Mouse (Mus musculus): ENCODE measurements at regions not wholly inside any gene's neighbourhood (a gene's known extent, or its start where the extent isn't known, plus 50 kb on each side); places are given as distances from the start of the nearest gene placed in this dataset.
"Not testable (repeated sequence)": the region's sequence is repeated elsewhere in the genome, so short reads cannot be mapped to it uniquely, and the experiment has no call there.

- intact Hi-C loops (cut with DNase I) = no loop called here
- DNase-seq (ENCODE audit: low spot score in 2 of 2) = no peak
Observed at GRCm38 (mm10) chr12:56081406-56081805, 245.3 kb downstream of the Brms1l start.

- intact Hi-C loops (cut with DNase I) = no loop called here
Observed at GRCm38 (mm10) chr12:56064183-56064582, 228.1 kb downstream of the Brms1l start.

GRCm38 (mm10) chr12:56058876-56059275 is 222.8 kb downstream of the Brms1l start:
- DNase-seq (ENCODE audit: low spot score in 2 of 2) = no peak
- intact Hi-C loops (cut with DNase I) = loop anchor here (1.0 to 5.0 kb wide), 4 partner anchors 346 to 578 kb away; no protein-coding TSS in a partner anchor

More at GRCm38 (mm10) chr12:56064183-56064582, 228.1 kb downstream of the Brms1l start:
- no peak for DNase-seq (ENCODE audit: low spot score in 2 of 2)

GRCm38 (mm10) chr12:56058463-56058862 is 222.3 kb downstream of the Brms1l start:
- DNase-seq (ENCODE audit: low spot score in 2 of 2) = peak; percentile 76 to 84
- intact Hi-C loops (cut with DNase I) = loop anchor here (2.0 to 5.0 kb wide), 3 partner anchors 346 to 579 kb away; no protein-coding TSS in a partner anchor

GRCm38 (mm10) chr12:56055382-56055781 is 219.3 kb downstream of the Brms1l start:
- DNase-seq (ENCODE audit: low spot score in 2 of 2) = no peak
- intact Hi-C loops (cut with DNase I) = loop anchor here (5.0 kb wide), 2 partner anchors 537 to 582 kb away; no protein-coding TSS in a partner anchor

- no peak for DNase-seq (ENCODE audit: low spot score in 2 of 2)
- intact Hi-C loops (cut with DNase I) = no loop called here
Observed at GRCm38 (mm10) chr12:56046050-56046449, 209.9 kb downstream of the Brms1l start.

GRCm38 (mm10) chr12:56020954-56021514 is 184.9 kb downstream of the Brms1l start:
- DNase-seq (ENCODE audit: low spot score in 2 of 2) = no peak
- intact Hi-C loops (cut with DNase I) = no loop called here

GRCm38 (mm10) chr12:56020547-56020946 is 184.4 kb downstream of the Brms1l start:
- no peak for DNase-seq (ENCODE audit: low spot score in 2 of 2)
- intact Hi-C loops (cut with DNase I) = no loop called here

- intact Hi-C loops (cut with DNase I) = no loop called here
- no peak for DNase-seq (ENCODE audit: low spot score in 2 of 2)
Observed at GRCm38 (mm10) chr12:56009976-56010375, 173.9 kb downstream of the Brms1l start.

GRCm38 (mm10) chr12:56005846-56006245 is 169.7 kb downstream of the Brms1l start:
- intact Hi-C loops (cut with DNase I) = no loop called here
- DNase-seq (ENCODE audit: low spot score in 2 of 2) = no peak

GRCm38 (mm10) chr12:56005321-56005720 is 169.2 kb downstream of the Brms1l start:
- DNase-seq (ENCODE audit: low spot score in 2 of 2) = no peak
- intact Hi-C loops (cut with DNase I) = no loop called here

- intact Hi-C loops (cut with DNase I) = no loop called here
- DNase-seq (ENCODE audit: low spot score in 2 of 2) = no peak
Observed at GRCm38 (mm10) chr12:56004479-56004878, 168.4 kb downstream of the Brms1l start.

- DNase-seq (ENCODE audit: low spot score in 2 of 2) = no peak
- intact Hi-C loops (cut with DNase I) = no loop called here
Observed at GRCm38 (mm10) chr12:56003561-56003960, 167.4 kb downstream of the Brms1l start.

- no peak for DNase-seq (ENCODE audit: low spot score in 2 of 2)
- intact Hi-C loops (cut with DNase I) = no loop called here
Observed at GRCm38 (mm10) chr12:55996585-55997377, 160.7 kb downstream of the Brms1l start.

- intact Hi-C loops (cut with DNase I) = no loop called here
- no peak for DNase-seq (ENCODE audit: low spot score in 2 of 2)
Observed at GRCm38 (mm10) chr12:55983565-55984351, 147.6 kb downstream of the Brms1l start.

- DNase-seq (ENCODE audit: low spot score in 2 of 2) = no peak
Observed at GRCm38 (mm10) chr12:55983128-55983527, 147.0 kb downstream of the Brms1l start.

GRCm38 (mm10) chr12:55974262-55974661 is 138.1 kb downstream of the Brms1l start:
- intact Hi-C loops (cut with DNase I) = no loop called here
- DNase-seq (ENCODE audit: low spot score in 2 of 2) = no peak

More at GRCm38 (mm10) chr12:55983128-55983527, 147.0 kb downstream of the Brms1l start:
- intact Hi-C loops (cut with DNase I) = no loop called here

- intact Hi-C loops (cut with DNase I); DNase-seq (ENCODE audit: low spot score in 2 of 2): not testable (repeated sequence)
Observed at GRCm38 (mm10) chr12:55959319-55959718, 123.2 kb downstream of the Brms1l start.

- intact Hi-C loops (cut with DNase I) = no loop called here
- no peak for DNase-seq (ENCODE audit: low spot score in 2 of 2)
Observed at GRCm38 (mm10) chr12:55940566-55940965, 104.4 kb downstream of the Brms1l start.
